Mouse (Mus musculus) adrenal gland, adult 8-10 months (tissue): ENCODE data around the gene Foxr1. TPM values are rescaled to one million over a fixed set of nuclear protein-coding genes. Genes with fewer than 3 reads are reported as not detected.
A peak's percentile ranks its signal among the peaks of the same experiment; 100 is the strongest.
"Not testable (repeated sequence)": the region's sequence is repeated elsewhere in the genome, so short reads cannot be mapped to it uniquely, and the experiment has no call there.

Experiments used
- DNase-seq: peaks from one replicate; pipeline ENCODE4 v3.0.0; 2022
- total RNA-seq, 4 experiments: library from RNA; stranded (reverse); gene quantifications; 2 replicates each; pipeline ENCODE4 v1.2.4; 2022

Gene Foxr1
- total RNA-seq, 4 experiments from 2014 or later: not detected

GRCm38 (mm10) chr9:44475936-44476335 is 35.0 kb upstream of the Foxr1 start:
- DNase-seq: no peak

- DNase-seq: no peak
Measured at GRCm38 (mm10) chr9:44474327-44474726, 33.4 kb upstream of the Foxr1 start.

- no peak for DNase-seq
Measured at GRCm38 (mm10) chr9:44473184-44473583, 32.2 kb upstream of the Foxr1 start.

- DNase-seq: no peak
Measured at GRCm38 (mm10) chr9:44468800-44469199, 27.9 kb upstream of the Foxr1 start.

GRCm38 (mm10) chr9:44468224-44468623 is 27.3 kb upstream of the Foxr1 start:
- DNase-seq: no peak

GRCm38 (mm10) chr9:44461950-44462349 is 21.0 kb upstream of the Foxr1 start:
- no peak for DNase-seq

- DNase-seq: no peak
Measured at GRCm38 (mm10) chr9:44457035-44457742, 16.3 kb upstream of the Foxr1 start.

- DNase-seq: no peak
Measured at GRCm38 (mm10) chr9:44454891-44455220, 13.9 kb upstream of the Foxr1 start, which contains the start of gene Upk2. Gene Upk2 (minus strand): TSS chr9:44454976.

- peak; percentile 58 for DNase-seq
Measured at GRCm38 (mm10) chr9:44454132-44454890, 13.4 kb upstream of the Foxr1 start.

GRCm38 (mm10) chr9:44450387-44450786 is 9.5 kb upstream of the Foxr1 start:
- DNase-seq: no peak

GRCm38 (mm10) chr9:44444402-44445025 is 3.6 kb upstream of the Foxr1 start:
- DNase-seq: not testable (repeated sequence)

GRCm38 (mm10) chr9:44435747-44436146 is 5.2 kb downstream of the Foxr1 start:
- DNase-seq: no peak

- DNase-seq: no peak
Measured at GRCm38 (mm10) chr9:44432577-44433185, 8.3 kb downstream of the Foxr1 start.

GRCm38 (mm10) chr9:44423576-44423975 is 17.4 kb downstream of the Foxr1 start:
- DNase-seq: no peak

GRCm38 (mm10) chr9:44420280-44420898 is 20.5 kb downstream of the Foxr1 start:
- no peak for DNase-seq

- not testable (repeated sequence) for DNase-seq
Measured at GRCm38 (mm10) chr9:44419730-44420129, 21.2 kb downstream of the Foxr1 start.

- no peak for DNase-seq
Measured at GRCm38 (mm10) chr9:44418519-44419385, 22.2 kb downstream of the Foxr1 start, which contains the start of gene Ccdc84. Gene Ccdc84 (minus strand): TSS chr9:44418569.

GRCm38 (mm10) chr9:44417892-44418363 is 23.0 kb downstream of the Foxr1 start:
- peak; percentile 91 for DNase-seq

GRCm38 (mm10) chr9:44417156-44417891 is 23.6 kb downstream of the Foxr1 start:
- DNase-seq: no peak

GRCm38 (mm10) chr9:44412781-44413180 is 28.2 kb downstream of the Foxr1 start:
- DNase-seq: no peak

GRCm38 (mm10) chr9:44412306-44412705 is 28.6 kb downstream of the Foxr1 start:
- DNase-seq: no peak
